Mouse (Mus musculus) CH12.LX (cell line): ENCODE results near the gene Dtx1.

Experiments used
- CTCF ChIP-seq, 2 experiments: IDR thresholded peaks in 1 of 2; conservative IDR thresholded peaks in 1 of 2; 2 replicates each; pipeline ENCODE4 v1.5.1; 2011 to 2012; ENCODE audit warnings: low read depth in 2 of 2, low read length in 2 of 2, improper control_type of control experiment in 1 of 2, inconsistent platforms in 1 of 2, mild to moderate bottlenecking in 1 of 2, moderate library complexity in 1 of 2
- EP300 ChIP-seq: IDR thresholded peaks from 2 replicates; pipeline ENCODE4 v1.6.1; 2011; ENCODE audit warnings: low read length, improper control_type of control experiment
- JUND ChIP-seq: conservative IDR thresholded peaks from 2 replicates; pipeline ENCODE4 v1.6.1; 2011; ENCODE audit warnings: low read depth, low read length, improper control_type of control experiment
- MAX ChIP-seq: IDR thresholded peaks from 2 replicates; pipeline ENCODE4 v1.6.1; 2011; ENCODE audit warnings: low read length, improper control_type of control experiment
- MEF2A ChIP-seq: IDR thresholded peaks from 2 replicates; pipeline ENCODE4 v1.6.1; 2014; ENCODE audit warnings: low read depth, mild to moderate bottlenecking, inconsistent platforms, low read length, improper control_type of control experiment, borderline replicate concordance
- POLR2A ChIP-seq: IDR thresholded peaks from 2 replicates; pipeline ENCODE4 v1.6.1; 2011; ENCODE audit warnings: low read depth, mild to moderate bottlenecking, improper control_type of control experiment, low read length
- RCOR1 ChIP-seq: conservative IDR thresholded peaks from 2 replicates; pipeline ENCODE4 v1.6.1; 2012; ENCODE audit warnings: low read depth, mild to moderate bottlenecking, inconsistent platforms, low read length, improper control_type of control experiment
- ZC3H11A ChIP-seq: IDR thresholded peaks from 2 replicates; pipeline ENCODE4 v1.6.1; 2012; ENCODE audit warnings: low read depth, mild to moderate bottlenecking, inconsistent platforms, low read length, improper control_type of control experiment
- ZKSCAN1 ChIP-seq: IDR thresholded peaks from 2 replicates; pipeline ENCODE4 v1.6.1; 2012; ENCODE audit warnings: low read depth, inconsistent platforms, low read length, improper control_type of control experiment, borderline replicate concordance

DNA sequence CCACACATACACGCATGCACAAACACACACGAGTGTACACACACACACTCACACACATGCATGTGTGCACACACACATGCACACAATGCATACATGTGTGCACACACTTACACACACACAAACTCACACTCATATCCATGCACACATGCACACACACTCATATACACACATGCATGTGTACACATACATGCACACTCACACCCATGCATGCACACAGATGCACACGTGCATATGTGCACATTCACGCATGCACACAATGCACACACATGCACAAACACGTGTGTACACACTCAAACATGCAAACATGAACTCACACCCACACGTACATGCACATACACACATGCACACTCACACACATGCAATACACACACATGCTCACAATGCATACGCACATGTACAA, 71.6 kb downstream of the Dtx1 start:
- TF ChIP-seq CTCF (conservative IDR thresholded peaks at IDR 0.05 in 1 of 2, IDR thresholded peaks at IDR 0.05 in 1 of 2; ENCODE audit: low read depth in 2 of 2, low read length in 2 of 2) (no peak), ZC3H11A (no peak), EP300 (no peak), RCOR1 (no peak), ZKSCAN1 (no peak), POLR2A (no peak), MAX (no peak), MEF2A (no peak), JUND (no peak)
